Mouse (Mus musculus) heart, embryonic 11.5 days (tissue): ENCODE measurements around the gene Rbpms2. TPM values are rescaled to one million over a fixed set of nuclear protein-coding genes. Genes with fewer than 3 reads are reported as not detected.

ENCODE experiments used
- ATAC-seq: fragments of 200-750 bp; cut with Nextera tagmentation; replicated peaks from 2 replicates; pipeline ENCODE4 v1.8.0; 2017; ENCODE audit warnings: moderate library complexity; ENCODE audit not compliant: insufficient number of reproducible peaks, low FRiP score, low TSS enrichment
- H3K27ac ChIP-seq: fragments of 300-500 bp; sonication (generic); 2 replicates; pipeline ENCODE4 v1.5.1; 2014; ENCODE audit warnings: mild to moderate bottlenecking, low read depth, low read length
- H3K27me3 ChIP-seq: fragments of 300-500 bp; sonication (generic); 2 replicates; pipeline ENCODE4 v1.6.1; 2014; ENCODE audit warnings: mild to moderate bottlenecking, low read length, mixed read lengths; ENCODE audit not compliant: control insufficient read depth, insufficient read depth
- H3K36me3 ChIP-seq: fragments of 300-500 bp; sonication (generic); 2 replicates; pipeline ENCODE4 v1.6.1; 2014; ENCODE audit warnings: mild to moderate bottlenecking, low read length, moderate library complexity, mixed read lengths; ENCODE audit not compliant: control insufficient read depth, insufficient read depth
- H3K4me1 ChIP-seq: fragments of 300-500 bp; sonication (generic); 2 replicates; pipeline ENCODE4 v1.6.1; 2014; ENCODE audit warnings: low read length; ENCODE audit not compliant: control insufficient read depth, insufficient read depth
- H3K4me2 ChIP-seq: fragments of 300-500 bp; sonication (generic); 2 replicates; pipeline ENCODE4 v1.6.1; 2014; ENCODE audit warnings: mild to moderate bottlenecking, moderate library complexity
- H3K4me3 ChIP-seq: fragments of 300-500 bp; sonication (generic); 2 replicates; pipeline ENCODE4 v1.5.1; 2014; ENCODE audit warnings: low read depth, low read length
- H3K9ac ChIP-seq: fragments of 300-500 bp; sonication (generic); 2 replicates; pipeline ENCODE4 v1.6.1; 2014; ENCODE audit warnings: mild to moderate bottlenecking, low read depth, low read length, moderate library complexity
- H3K9me3 ChIP-seq: fragments of 300-500 bp; sonication (generic); replicated peaks from 2 replicates; pipeline ENCODE4 v1.6.1; 2016; ENCODE audit warnings: low read length; ENCODE audit not compliant: control insufficient read depth
- WGBS: fragments of 180-500 bp; shearing (Covaris S2); extraction: QIAGEN DNeasy Blood & Tissue Kit; methylation state at CpG from one replicate; pipeline ENCODE4 v1.1.7; 2014; ENCODE audit not compliant: insufficient replicate concordance; 5-methylcytosine and 5-hydroxymethylcytosine counted together
- polyA plus RNA-seq: library from polyadenylated mRNA; unstranded; fragments of >200 nt; fragmentation: Nextera tagmentation; extraction: Ambion mirVana; gene quantifications from 2 replicates; pipeline ENCODE4 v1.2.1, GENCODE M21; 2014

Rbpms2 gene
- polyA plus RNA-seq, 1 experiment from 2014 or later: 154 TPM

DNA sequence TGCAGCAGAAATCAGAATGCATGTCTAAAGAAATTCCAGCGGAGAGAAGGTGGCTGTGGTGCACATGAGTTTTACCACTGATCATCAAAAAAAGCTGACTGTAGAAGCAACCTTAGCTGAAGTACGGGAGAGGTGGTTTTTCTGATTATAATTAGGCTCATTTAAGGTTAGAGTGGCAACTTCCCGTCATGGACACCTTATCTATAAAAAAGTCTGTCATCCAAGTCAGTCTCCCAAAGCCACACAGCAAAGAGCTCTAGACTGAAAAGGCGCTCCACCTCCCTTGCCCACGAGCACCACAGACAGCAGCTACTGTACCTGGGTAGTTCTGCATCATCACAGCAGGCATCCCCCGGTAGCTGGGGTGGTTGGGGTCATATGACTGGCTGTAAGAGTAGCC is 71.1 kb downstream of the Rbpms2 start:
- no peak for ATAC-seq
- WGBS: 77% methylated on average over 6 of the region's 6 CpGs
- no peaks in the 10 kb centered on the region for H3K9me3 ChIP-seq
- H3K4me3 ChIP-seq: no peak overlapping the region
- no peak overlapping the region for H3K4me2 ChIP-seq
- H3K27ac ChIP-seq: no peak overlapping the region
- no peak overlapping the region for H3K9ac ChIP-seq
- peaks cover 17% of the 10 kb centered on the region for H3K36me3 ChIP-seq
- peaks cover 7% of the 10 kb centered on the region for H3K4me1 ChIP-seq
- no peaks in the 10 kb centered on the region for H3K27me3 ChIP-seq

DNA sequence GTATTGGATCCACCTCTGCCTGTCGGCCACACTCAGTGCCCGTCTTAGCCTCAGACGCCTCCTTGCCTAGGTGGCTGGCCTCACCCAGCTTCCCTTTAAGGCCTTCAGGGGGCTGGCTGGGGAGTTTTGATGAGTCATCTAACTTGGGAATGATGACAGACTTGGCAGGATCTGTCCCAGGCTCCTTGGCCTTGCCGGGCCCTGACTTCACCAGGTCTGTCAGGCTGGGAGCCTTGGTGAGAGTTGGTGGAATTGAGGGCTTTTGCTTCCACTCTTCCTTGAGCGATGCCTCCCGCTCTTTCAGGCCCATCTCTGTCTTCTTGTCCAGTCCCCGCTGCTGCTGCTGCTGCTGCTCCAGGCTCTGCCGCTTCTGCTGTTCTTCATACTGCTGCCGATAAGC is 72.8 kb downstream of the Rbpms2 start:
- H3K4me3 ChIP-seq: no peak overlapping the region
- ATAC-seq: no peak
- H3K9me3 ChIP-seq: no peaks in the 10 kb centered on the region
- no peaks in the 10 kb centered on the region for H3K27me3 ChIP-seq
- no peak overlapping the region for H3K9ac ChIP-seq
- WGBS: 91% methylated on average over 9 of the region's 9 CpGs
- H3K4me1 ChIP-seq: no peaks in the 10 kb centered on the region
- H3K27ac ChIP-seq: no peak overlapping the region
- peaks cover 14% of the 10 kb centered on the region for H3K36me3 ChIP-seq
- H3K4me2 ChIP-seq: no peak overlapping the region

DNA sequence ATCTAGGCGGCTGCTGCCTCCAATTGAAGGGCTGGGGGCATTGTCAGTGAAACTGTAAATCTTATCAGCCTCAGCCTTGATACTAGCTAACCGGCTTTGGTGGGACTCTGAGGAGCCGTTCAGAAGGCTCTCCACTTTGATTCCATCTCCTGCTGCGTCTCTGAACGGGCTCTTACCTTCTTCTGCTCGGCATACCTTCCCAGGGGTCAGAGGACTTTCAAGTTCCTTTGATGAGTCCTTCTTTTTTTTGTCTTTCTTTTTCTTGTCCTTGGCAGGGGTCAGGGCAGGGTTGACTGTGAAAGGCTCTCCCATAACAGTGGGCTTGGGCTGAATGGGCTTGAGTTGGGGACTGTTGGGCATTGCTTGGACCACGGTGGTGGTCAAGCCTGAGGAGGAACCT is 73.8 kb downstream of the Rbpms2 start:
- H3K36me3 ChIP-seq: peaks cover 14% of the 10 kb centered on the region
- ATAC-seq: no peak
- H3K4me3 ChIP-seq: no peak overlapping the region
- WGBS: 65% methylated on average over 7 of the region's 7 CpGs
- H3K9me3 ChIP-seq: no peaks in the 10 kb centered on the region
- no peaks in the 10 kb centered on the region for H3K4me1 ChIP-seq
- no peak overlapping the region for H3K27ac ChIP-seq
- no peak overlapping the region for H3K4me2 ChIP-seq
- no peaks in the 10 kb centered on the region for H3K27me3 ChIP-seq
- no peak overlapping the region for H3K9ac ChIP-seq

DNA sequence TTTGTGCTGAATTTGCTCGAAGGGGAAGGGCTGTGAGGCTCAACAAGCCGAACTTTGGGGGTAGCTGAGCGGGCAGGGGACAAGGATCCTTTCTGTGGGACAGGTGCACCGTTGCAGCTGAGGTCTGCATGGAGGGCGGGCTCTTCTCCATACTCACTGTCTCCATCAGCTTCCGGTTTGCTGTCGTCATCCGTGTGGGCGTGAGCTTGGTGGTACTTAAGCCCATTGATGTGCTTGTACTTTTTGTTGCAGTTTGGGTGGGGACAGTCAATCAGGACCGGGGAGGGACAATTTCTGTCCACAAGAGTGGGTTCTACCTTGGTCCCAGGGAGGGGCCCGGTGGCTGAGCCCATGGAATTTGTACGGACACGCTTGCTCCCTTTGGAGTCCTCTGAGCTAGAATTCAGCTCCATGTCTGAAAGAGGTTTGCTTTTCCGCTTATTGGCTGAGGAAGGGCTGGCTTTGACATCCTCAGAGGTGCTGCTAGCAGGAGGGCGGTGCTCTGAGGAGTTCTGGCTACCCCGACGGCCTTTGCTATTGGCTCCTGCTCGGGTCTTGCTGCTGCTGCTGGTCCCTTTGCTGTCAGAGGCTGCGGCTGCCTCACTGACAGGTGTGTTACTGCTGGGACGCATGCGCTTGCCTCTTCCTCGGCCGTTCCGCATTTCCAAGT is 74.6 kb downstream of the Rbpms2 start:
- no peaks in the 10 kb centered on the region for H3K9me3 ChIP-seq
- 91% methylated on average over 24 of the region's 24 CpGs for WGBS
- H3K4me3 ChIP-seq: no peak overlapping the region
- H3K27me3 ChIP-seq: no peaks in the 10 kb centered on the region
- H3K9ac ChIP-seq: no peak overlapping the region
- H3K4me1 ChIP-seq: no peaks in the 10 kb centered on the region
- no peak overlapping the region for H3K27ac ChIP-seq
- H3K4me2 ChIP-seq: no peak overlapping the region
- no peak for ATAC-seq
- H3K36me3 ChIP-seq: peaks cover 14% of the 10 kb centered on the region

Other genes starting within 250 kb of the Rbpms2 start
- gene Kbtbd13, start 238.0 kb upstream of the Rbpms2 start, polyA plus RNA-seq: 0.94 and 2.1 TPM in 2 replicates
- 2.2 and 2.5 TPM in 2 replicates for gene Rasl12, start 231.1 kb upstream of the Rbpms2 start, polyA plus RNA-seq
- gene Slc51b, start 206.7 kb upstream of the Rbpms2 start, polyA plus RNA-seq: not detected in 2 replicates
- 13.6 and 15.3 TPM in 2 replicates for gene Mtfmt, start 193.9 kb upstream of the Rbpms2 start, polyA plus RNA-seq
- gene Spg21, start 168.7 kb upstream of the Rbpms2 start, polyA plus RNA-seq: 62.6 and 68.8 TPM in 2 replicates
- not detected in 2 replicates for gene Ankdd1a, start 109.5 kb upstream of the Rbpms2 start, polyA plus RNA-seq
- 10.6 and 11.9 TPM in 2 replicates for gene Plekho2, start 49.6 kb upstream of the Rbpms2 start, polyA plus RNA-seq
- gene Pif1, start 42.5 kb upstream of the Rbpms2 start, polyA plus RNA-seq: 7.6 and 9.5 TPM in 2 replicates
- gene Oaz2, start 38.4 kb downstream of the Rbpms2 start, polyA plus RNA-seq: 191 and 256 TPM in 2 replicates
- gene Zfp609, start 197.9 kb downstream of the Rbpms2 start, polyA plus RNA-seq: 5.1 and 8.1 TPM in 2 replicates